Mouse (Mus musculus) forebrain, embryonic 16.5 days (tissue): ENCODE data around the gene Padi2. TPM values are rescaled to one million over a fixed set of nuclear protein-coding genes. Genes with fewer than 3 reads are reported as not detected.

Source experiments
- ATAC-seq: fragments of 200-750 bp; cut with Nextera tagmentation; 2 replicates; pipeline ENCODE4 v1.8.0; 2017; ENCODE audit warnings: mild to moderate bottlenecking, moderate library complexity
- H3K27ac ChIP-seq: fragments of 300-500 bp; sonication (generic); 2 replicates; pipeline ENCODE4 v1.5.1; 2014; ENCODE audit warnings: low read length, control low read depth
- H3K27me3 ChIP-seq: fragments of 300-500 bp; sonication (generic); replicated peaks from 2 replicates; pipeline ENCODE4 v1.6.1; 2014; ENCODE audit warnings: low read length; ENCODE audit not compliant: control insufficient read depth, insufficient read depth
- H3K36me3 ChIP-seq: fragments of 300-500 bp; sonication (generic); 2 replicates; pipeline ENCODE4 v1.6.1; 2014; ENCODE audit not compliant: control insufficient read depth, insufficient read depth
- H3K4me1 ChIP-seq: fragments of 300-500 bp; sonication (generic); replicated peaks from 2 replicates; pipeline ENCODE4 v1.6.1; 2014; ENCODE audit warnings: low read length; ENCODE audit not compliant: control insufficient read depth, insufficient read depth
- H3K4me2 ChIP-seq: fragments of 300-500 bp; sonication (generic); 2 replicates; pipeline ENCODE4 v1.6.1; 2014; ENCODE audit warnings: mild to moderate bottlenecking, low read length, control low read depth
- H3K4me3 ChIP-seq: fragments of 300-500 bp; sonication (generic); replicated peaks from 2 replicates; pipeline ENCODE4 v1.5.1; 2014; ENCODE audit warnings: mild to moderate bottlenecking, low read length, control low read depth
- H3K9ac ChIP-seq: fragments of 300-500 bp; sonication (generic); replicated peaks from 2 replicates; pipeline ENCODE4 v1.6.1; 2014; ENCODE audit warnings: low read depth, low read length, control low read depth
- H3K9me3 ChIP-seq: fragments of 300-500 bp; sonication (generic); 2 replicates; pipeline ENCODE4 v1.6.1; 2016; ENCODE audit warnings: low read length; ENCODE audit not compliant: control insufficient read depth
- WGBS: fragments of 180-500 bp; shearing (Covaris S2); extraction: QIAGEN DNeasy Blood & Tissue Kit; methylation state at CpG from one replicate; pipeline ENCODE4 v1.1.7; 2014; 5-methylcytosine and 5-hydroxymethylcytosine counted together
- polyA plus RNA-seq: library from polyadenylated mRNA; unstranded; fragments of >200 nt; fragmentation: Nextera tagmentation; extraction: Ambion mirVana; gene quantifications from 2 replicates; pipeline ENCODE4 v1.2.1, GENCODE M21; 2015

The Padi2 gene
- polyA plus RNA-seq, 1 experiment from 2014 or later: 1.0 TPM

DNA sequence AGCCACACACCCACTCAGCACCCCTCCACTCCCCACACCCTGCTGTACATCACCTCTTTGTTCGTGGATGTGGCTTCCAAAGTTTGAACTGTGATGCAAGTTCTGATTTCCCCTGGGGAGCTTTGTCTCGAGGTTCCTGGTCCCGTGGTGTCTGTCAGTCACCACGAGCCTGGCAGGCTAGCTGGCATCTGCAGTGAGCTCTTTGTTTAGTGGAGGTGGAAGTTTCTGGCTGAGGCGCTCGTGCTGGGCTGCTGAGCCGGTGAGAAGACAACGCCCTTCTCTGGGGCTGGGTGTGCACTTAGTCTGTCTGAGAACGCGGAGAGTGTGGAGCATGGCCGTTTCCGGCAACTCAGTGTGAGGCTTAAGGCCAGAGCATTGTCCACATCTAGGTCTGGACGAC lies 65.5 kb downstream of the Padi2 start:
- 84% methylated on average over 13 of the region's 13 CpGs for WGBS
- H3K4me2 ChIP-seq: no peak overlapping the region
- peaks cover 38% of the 10 kb centered on the region for H3K36me3 ChIP-seq
- no peaks in the 10 kb centered on the region for H3K9me3 ChIP-seq
- H3K27ac ChIP-seq: no peak overlapping the region
- no peaks in the 10 kb centered on the region for H3K4me1 ChIP-seq
- no peak overlapping the region for H3K9ac ChIP-seq
- no peak for ATAC-seq
- H3K27me3 ChIP-seq: no peaks in the 10 kb centered on the region
- no peak overlapping the region for H3K4me3 ChIP-seq

DNA sequence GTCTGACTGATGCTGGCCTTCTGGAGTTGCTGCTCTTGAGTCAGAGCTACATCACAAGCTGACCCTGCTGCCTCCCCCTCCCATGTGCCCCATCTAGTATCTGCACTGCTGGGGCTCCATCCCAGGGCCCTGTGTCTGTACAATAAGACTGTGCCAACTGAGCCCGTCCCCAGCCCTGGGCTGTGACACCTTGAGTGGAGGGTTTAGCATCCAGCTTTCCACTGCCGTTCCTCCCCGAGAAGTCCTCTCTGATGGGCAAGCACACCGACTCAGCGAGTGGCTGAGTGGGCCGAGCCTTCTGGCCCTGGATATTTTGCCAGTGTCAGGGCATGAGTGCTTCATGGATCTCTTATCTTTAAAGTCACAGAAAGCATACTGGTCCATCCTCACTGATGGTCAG lies 68.3 kb downstream of the Padi2 start:
- no peak for ATAC-seq
- Histone ChIP-seq H3K27ac (no peak overlapping the region), H3K4me3 (no peak overlapping the region), H3K4me2 (no peak overlapping the region), H3K9ac (no peak overlapping the region), H3K4me1 (no peaks in the 10 kb centered on the region), H3K9me3 (no peaks in the 10 kb centered on the region), H3K27me3 (no peaks in the 10 kb centered on the region), H3K36me3 (peaks cover 47% of the 10 kb centered on the region)
- WGBS: 95% methylated on average over 6 of the region's 6 CpGs

- H3K36me3 ChIP-seq: peaks cover 52% of the 10 kb centered on the region
- no peaks in the 10 kb centered on the region for H3K9me3 ChIP-seq
- ATAC-seq: no peak
- H3K27ac ChIP-seq: no peak overlapping the region
- H3K4me1 ChIP-seq: no peaks in the 10 kb centered on the region
- H3K27me3 ChIP-seq: no peaks in the 10 kb centered on the region
- H3K4me3 ChIP-seq: no peak overlapping the region
- WGBS: 96% methylated on average over 7 of the region's 7 CpGs
- H3K9ac ChIP-seq: no peak overlapping the region
- no peak overlapping the region for H3K4me2 ChIP-seq
These were observed 69.2 kb downstream of the Padi2 start for GRCm38 (mm10) chr4:140975356-140975755.

GRCm38 (mm10) chr4:140977278-140977677 lies 71.1 kb downstream of the Padi2 start:
- H3K9me3 ChIP-seq: no peaks in the 10 kb centered on the region
- H3K27me3 ChIP-seq: no peaks in the 10 kb centered on the region
- H3K4me3 ChIP-seq: no peak overlapping the region
- ATAC-seq: no peak
- no peaks in the 10 kb centered on the region for H3K4me1 ChIP-seq
- WGBS: 90% methylated on average over 10 of the region's 10 CpGs
- no peak overlapping the region for H3K4me2 ChIP-seq
- H3K27ac ChIP-seq: no peak overlapping the region
- H3K36me3 ChIP-seq: peaks cover 49% of the 10 kb centered on the region
- no peak overlapping the region for H3K9ac ChIP-seq

- Histone ChIP-seq H3K4me3 (no peak overlapping the region), H3K9ac (no peak overlapping the region), H3K27me3 (no peaks in the 10 kb centered on the region), H3K27ac (no peak overlapping the region), H3K36me3 (peaks cover 42% of the 10 kb centered on the region), H3K4me2 (no peak overlapping the region), H3K9me3 (no peaks in the 10 kb centered on the region), H3K4me1 (0 out of 2 replicates have a peak, but pooled peaks cover under 1% of the 10 kb centered on the region)
- no peak for ATAC-seq
- 94% methylated on average over 14 of the region's 14 CpGs for WGBS
These were observed 71.9 kb downstream of the Padi2 start for GRCm38 (mm10) chr4:140977886-140978692.

DNA sequence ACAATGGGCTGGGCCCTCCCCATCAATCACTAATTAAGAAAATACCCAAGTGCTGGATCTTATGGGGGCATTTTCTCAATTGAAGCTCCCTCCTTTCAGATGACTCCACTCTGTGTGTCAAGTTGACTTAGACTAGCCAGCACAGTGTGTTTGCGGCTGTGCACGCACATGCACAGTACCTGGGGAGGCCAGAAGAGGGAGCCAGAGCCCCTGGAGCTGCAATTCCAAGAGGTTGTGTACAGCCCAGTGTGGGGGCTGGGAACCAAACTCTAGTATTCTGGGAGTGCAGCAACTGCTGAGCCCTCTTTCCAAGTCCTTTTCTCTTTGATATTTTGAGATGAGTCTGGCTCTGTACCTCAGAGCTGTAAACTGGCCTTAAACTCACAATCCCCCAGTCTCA lies 75.5 kb downstream of the Padi2 start:
- Histone ChIP-seq H3K9ac (no peak overlapping the region), H3K4me3 (no peak overlapping the region), H3K27me3 (no peaks in the 10 kb centered on the region), H3K36me3 (peaks cover 18% of the 10 kb centered on the region), H3K4me2 (no peak overlapping the region), H3K4me1 (peaks cover 11% of the 10 kb centered on the region), H3K27ac (no peak overlapping the region), H3K9me3 (no peaks in the 10 kb centered on the region)
- 88% methylated on average over 2 of the region's 2 CpGs for WGBS
- ATAC-seq: no peak

DNA sequence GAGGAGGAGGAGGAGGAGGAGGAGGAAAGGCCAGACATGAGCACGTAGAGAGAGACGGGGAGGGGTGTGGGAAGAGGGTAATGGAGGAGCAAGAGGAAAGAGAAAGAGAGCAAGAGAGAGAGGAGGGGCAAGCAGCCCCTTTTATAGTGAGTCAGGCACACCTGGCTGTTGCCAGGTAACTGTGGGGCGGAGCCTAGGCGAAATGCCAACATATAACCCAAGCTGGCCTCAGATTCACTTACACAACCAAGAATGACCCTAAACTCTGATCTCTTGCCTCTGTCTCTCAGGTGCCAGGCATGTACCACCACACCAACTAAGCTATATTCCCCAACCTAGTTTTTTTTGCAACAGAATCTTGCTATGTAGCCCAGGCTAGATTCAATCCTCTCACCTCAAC lies 76.7 kb downstream of the Padi2 start:
- Histone ChIP-seq H3K4me3 (no peak overlapping the region), H3K4me2 (no peak overlapping the region), H3K4me1 (peaks cover 17% of the 10 kb centered on the region), H3K27ac (no peak overlapping the region), H3K9ac (no peak overlapping the region), H3K9me3 (no peaks in the 10 kb centered on the region), H3K36me3 (peaks cover 13% of the 10 kb centered on the region), H3K27me3 (no peaks in the 10 kb centered on the region)
- no peak for ATAC-seq
- 85% methylated on average over 2 of the region's 4 CpGs for WGBS

DNA sequence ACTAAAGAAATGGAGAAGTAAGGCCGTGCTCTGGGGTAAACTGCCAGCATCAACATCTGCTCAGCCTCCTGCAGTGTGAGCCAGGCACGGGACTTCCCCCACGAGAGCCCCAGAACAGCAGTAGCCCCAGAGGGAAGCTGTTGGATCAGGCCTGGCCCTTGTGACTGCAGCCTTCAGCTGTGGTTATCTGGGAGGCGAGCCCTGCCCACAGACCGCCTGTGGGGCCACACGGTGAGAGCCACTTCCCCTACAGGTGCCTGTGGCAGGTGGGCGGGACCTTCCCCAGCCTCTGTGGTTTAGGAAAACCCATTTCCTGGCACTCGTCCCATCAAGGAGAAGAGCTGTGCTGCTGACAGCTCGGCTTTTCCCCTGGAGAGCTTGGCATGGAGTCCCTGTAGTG lies 77.3 kb downstream of the Padi2 start:
- Histone ChIP-seq H3K36me3 (peaks cover 9% of the 10 kb centered on the region), H3K9me3 (no peaks in the 10 kb centered on the region), H3K4me3 (no peak overlapping the region), H3K27me3 (no peaks in the 10 kb centered on the region), H3K9ac (no peak overlapping the region; the same call in 1 of the 2 replicates), H3K4me1 (peaks cover 23% of the 10 kb centered on the region), H3K4me2 (no peak overlapping the region), H3K27ac (peak overlapping the region; percentile 20; the same call in 1 of the 2 replicates)
- no peak for ATAC-seq
- WGBS: 11% methylated on average over 9 of the region's 9 CpGs

- ATAC-seq: no peak
- 88% methylated on average over 6 of the region's 6 CpGs for WGBS
These were observed 78.4 kb downstream of the Padi2 start for GRCm38 (mm10) chr4:140984544-140984943.

More at GRCm38 (mm10) chr4:140984544-140984943, 78.4 kb downstream of the Padi2 start:
- H3K4me1 ChIP-seq: peaks cover 33% of the 10 kb centered on the region
- H3K4me2 ChIP-seq: no peak overlapping the region
- no peak overlapping the region for H3K27ac ChIP-seq
- H3K4me3 ChIP-seq: no peak overlapping the region
- H3K9me3 ChIP-seq: no peaks in the 10 kb centered on the region
- no peak overlapping the region for H3K9ac ChIP-seq
- no peaks in the 10 kb centered on the region for H3K27me3 ChIP-seq
- peaks cover 4% of the 10 kb centered on the region for H3K36me3 ChIP-seq
